Mouse (Mus musculus): Measurements from ENCODE around the gene Kiss1.

DNA sequence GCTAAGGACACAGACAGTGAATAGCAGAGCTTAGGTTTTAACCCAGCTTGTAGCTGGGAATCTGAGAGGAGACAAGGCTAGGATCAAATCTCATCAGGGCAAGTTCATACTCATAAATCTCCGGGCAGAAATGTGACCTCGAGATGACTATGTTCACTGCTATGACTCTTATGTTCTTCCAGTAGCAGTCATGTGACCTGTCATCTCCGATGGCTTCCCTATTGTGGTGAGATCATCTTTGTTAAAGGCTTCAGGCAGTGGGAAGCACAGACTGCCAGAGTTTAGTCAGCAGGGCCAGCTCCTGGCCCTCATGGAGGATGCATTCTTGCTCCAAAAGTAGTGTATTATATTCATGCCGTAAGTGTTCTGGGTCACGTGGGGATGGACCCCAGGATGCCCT, 44.7 kb upstream of the Kiss1 start:
- no peak for TF ChIP-seq CTCF (IDR thresholded peaks at IDR 0.05; ENCODE audit: low read depth)
- TF ChIP-seq EP300 (IDR thresholded peaks at IDR 0.05; ENCODE audit: low read depth), result no peak
